Mouse (Mus musculus) left cerebral cortex, postnatal 14 days (tissue): ENCODE measurements around the gene Vtn. TPM values are rescaled to one million over a fixed set of nuclear protein-coding genes. Genes with fewer than 3 reads are reported as not detected.
A peak's percentile ranks its signal among the peaks of the same experiment; 100 is the strongest.
"Not testable (repeated sequence)": the region's sequence is repeated elsewhere in the genome, so short reads cannot be mapped to it uniquely, and the experiment has no call there.

Experiments
- DNase-seq, 2 experiments: peaks; one replicate each; pipeline ENCODE4 v3.0.0; 2021 to 2022; ENCODE audit warnings: low spot score in 2 of 2, mixed read lengths in 1 of 2
- intact Hi-C: fragments of 180-260 bp; cut with DNase I; formaldehyde crosslinking; loops from one replicate; pipeline ENCODE4 v1.15.1; 2025
- total RNA-seq, 2 experiments: library from RNA; stranded (reverse); gene quantifications; 2 replicates each; pipeline ENCODE4 v1.2.3; 2021

The Vtn gene
- total RNA-seq, 2 experiments from 2014 or later: 90.5 to 105 TPM

DNA sequence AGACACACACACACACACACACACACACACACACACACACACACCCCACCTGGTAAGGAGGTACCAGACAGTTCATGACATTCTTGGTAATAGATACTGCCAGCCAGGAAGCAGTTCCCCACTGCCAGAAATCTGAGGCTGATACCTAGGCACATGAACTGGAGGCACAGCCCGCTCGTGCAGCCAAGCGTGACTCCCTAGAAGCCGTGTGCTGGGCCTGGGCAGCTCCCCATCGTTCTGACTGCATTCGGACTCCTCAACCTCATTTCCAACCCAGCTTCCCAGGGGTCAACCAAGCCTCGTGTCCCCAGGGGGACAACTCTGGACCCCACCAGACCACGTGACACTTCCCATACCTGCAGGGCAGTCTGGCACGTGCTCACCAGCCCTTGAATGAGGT lies 29.8 kb downstream of the Vtn start:
- intact Hi-C loops: no loop called here
- DNase-seq: no peak

DNA sequence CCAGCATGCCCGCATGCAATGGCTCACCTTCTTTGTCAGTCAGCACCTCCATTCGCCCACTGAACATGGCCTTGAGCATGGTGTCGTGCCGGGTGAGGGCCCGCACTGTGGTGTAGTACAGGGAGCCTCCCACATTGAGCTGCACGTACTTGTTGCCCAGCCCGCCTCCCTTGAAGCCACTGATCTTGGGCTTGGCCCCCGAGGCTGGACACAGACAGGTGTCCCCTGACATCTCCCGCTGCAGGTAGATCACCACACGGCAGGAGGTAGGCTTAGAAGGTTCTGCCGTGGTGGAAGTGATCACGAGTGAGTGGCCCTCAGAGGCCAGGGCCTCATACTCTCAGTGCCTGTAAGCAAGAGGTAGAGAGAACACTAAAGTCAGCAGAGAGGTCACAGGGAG lies 31.1 kb downstream of the Vtn start:
- intact Hi-C loops: no loop called here
- no peak for DNase-seq

DNA sequence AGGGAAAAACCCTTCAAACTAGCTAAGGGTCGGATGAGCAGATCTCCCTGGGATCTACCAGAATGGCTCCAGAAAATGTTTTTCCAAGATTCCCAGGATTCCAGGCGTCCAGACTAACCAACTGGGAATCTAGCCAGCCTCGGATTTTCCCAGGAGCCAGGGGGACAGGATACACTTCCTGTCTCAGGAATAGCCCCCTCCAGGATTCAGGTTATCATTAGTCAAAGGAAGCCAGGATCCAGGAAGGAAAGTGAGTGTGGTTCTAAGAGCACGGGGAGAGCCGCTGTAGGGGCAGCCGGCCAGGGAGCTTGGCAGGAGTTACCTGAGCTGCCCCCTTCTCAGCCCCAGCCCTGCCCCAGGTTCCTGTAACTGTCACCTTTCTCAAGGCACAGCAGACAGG lies 32.2 kb downstream of the Vtn start:
- intact Hi-C loops: no loop called here
- no peak for DNase-seq

DNA sequence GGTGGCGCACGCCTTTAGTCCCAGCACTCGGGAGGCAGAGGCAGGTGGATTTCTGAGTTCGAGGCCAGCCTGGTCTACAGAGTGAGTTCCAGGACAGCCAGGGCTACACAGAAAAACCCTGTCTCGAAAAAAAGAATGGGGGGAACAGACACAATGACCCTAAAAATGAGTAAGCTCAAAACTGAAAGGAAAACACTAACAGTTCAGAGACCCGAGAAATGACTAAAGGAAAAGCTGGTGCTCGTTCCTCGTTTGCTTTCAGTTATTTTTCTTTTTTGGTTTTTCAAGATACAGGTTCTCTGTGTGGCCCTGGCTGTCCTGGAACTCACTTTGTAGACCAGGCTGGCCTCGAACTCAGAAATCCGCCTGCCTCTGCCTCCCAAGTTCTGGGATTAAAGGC lies 32.6 kb downstream of the Vtn start:
- intact Hi-C loops: not testable (repeated sequence)

DNA sequence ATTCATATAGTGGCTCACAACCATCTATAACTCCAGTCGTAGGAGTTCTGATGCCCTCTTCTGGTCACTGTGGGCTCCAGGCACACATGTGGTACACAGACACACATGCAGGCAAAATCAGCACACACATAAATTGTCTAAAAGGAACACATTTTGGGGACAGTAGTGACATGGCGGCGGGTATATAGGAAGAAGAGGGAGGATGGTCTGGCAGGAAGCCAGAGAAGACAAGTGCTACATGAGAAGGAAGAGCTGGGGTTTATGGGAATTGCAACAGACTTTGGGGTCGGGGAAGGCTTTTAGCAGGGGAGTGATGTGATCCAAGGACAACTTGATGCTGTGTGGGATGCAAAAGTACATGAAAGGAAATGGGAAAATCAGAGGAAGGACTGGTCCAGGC lies 35.6 kb downstream of the Vtn start:
- DNase-seq: no peak
- intact Hi-C loops: no loop called here

More for the DNA sequence above, 32.6 kb downstream of the Vtn start:
- not testable (repeated sequence) for DNase-seq

DNA sequence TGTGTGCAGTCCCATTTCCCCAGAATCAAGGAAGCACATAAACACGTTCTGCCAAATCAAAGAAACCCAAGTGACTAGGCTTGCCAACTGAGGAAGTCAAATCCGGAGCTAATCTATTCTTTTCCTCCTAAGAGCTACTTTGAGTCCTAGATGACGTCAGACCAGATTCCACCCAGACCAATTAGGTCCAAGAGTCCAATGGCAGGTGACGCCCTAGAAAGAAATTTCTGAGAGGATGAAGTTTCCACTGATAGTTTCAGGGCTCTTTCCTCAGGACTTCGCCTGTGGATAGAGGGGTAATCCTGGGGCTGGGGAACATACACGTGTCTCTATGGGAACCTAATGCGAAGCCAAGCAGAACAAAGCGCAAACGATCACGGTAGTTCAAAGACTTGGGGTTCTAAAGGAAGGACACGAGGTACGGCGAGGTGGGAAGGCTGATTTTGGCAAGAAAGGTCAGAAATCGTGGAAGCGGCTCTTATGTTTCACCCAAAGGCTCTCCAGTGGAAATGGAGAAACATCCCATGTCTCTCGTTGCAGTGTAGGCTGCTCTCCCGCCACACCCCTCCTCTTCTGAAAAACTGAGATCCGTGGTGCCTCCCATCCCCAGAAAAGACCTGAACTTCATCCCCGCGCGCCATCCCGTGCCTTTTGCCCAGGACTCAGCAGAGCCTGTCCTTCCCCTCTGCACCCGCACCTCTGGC lies 36.6 kb downstream of the Vtn start:
- intact Hi-C loops: no loop called here
- DNase-seq: peak in 1 of 2 experiments; percentile 51

DNA sequence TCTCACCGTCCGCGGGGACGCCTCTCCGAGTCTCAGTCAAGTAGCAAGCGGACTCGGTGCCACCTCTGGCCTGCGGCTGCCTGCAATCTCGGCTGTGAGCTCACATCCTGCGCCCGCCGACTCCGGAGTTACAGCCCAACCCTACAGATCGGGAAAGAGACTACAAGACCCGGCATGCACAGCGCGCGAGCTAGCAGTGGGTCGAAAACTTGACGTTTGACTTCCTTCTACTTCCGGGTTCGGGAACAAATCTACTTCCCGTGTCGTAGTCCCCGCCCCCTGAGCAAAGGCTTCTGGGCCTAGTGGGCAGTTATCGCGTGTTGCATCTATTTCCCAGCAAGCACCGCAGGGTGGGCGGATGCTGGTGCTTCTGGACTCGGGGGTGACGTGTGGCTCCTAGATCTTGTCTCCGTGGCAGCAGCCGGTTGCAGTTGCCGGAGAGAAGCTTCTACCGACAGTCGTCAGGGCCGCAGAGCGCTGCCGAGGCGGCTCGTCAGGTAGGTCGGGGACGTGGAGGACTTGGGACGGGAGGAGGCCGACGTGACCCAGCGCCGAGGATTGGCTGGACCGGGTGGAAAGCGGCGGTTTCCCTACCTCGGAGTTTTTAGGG lies 37.3 kb downstream of the Vtn start, which contains the start of the genes Tnfaip1 and Ift20:
Gene Tnfaip1, minus strand, starts transcription at position 253 of the 610 bp plus-strand sequence.
Gene Ift20, plus strand, starts transcription at position 282 of the 610 bp plus-strand sequence.
- intact Hi-C loops: no loop called here

DNA sequence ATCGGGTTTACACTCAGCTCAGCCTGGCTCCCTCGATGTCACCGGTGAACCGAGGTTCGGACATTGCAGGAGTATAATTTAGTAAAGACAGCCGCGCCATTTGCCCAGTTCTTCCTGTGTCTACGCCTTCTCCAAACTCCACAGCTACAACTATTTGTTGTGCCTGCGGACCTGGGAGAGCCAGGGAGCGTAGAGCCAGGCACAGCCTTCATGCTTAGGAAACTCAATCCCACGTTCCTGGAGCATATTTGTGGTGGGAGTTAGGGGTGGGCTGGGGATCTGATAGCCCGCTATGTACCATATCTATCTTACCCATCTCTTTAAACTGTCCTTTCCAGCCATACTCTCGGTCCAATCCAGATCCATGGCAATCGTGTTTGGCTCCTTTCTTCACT lies 37.8 kb downstream of the Vtn start:
- no peak for DNase-seq
- intact Hi-C loops: no loop called here

More for the DNA sequence above, 37.3 kb downstream of the Vtn start, which contains the start of the genes Tnfaip1 and Ift20:
- DNase-seq: peak; percentile 98 to 99

DNA sequence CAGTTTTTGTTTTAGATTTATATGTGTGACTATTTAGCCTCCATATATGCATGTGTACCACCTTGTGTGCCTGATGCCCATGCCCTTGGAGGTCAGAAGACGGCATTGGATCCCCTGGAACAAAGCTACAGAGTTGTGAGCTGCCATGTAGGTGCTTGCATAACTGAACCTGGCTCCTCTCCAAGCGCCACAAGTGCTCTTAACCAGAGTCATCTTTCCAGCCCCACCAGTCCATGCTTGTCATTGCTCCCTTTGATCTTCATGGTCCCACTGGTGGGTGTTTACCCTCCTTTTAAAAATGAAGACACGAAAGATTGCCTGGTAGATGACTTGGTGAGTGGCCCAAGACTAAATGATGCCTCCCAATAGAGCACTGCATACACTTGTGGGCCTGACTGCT lies 41.5 kb downstream of the Vtn start:
- intact Hi-C loops: no loop called here

DNA sequence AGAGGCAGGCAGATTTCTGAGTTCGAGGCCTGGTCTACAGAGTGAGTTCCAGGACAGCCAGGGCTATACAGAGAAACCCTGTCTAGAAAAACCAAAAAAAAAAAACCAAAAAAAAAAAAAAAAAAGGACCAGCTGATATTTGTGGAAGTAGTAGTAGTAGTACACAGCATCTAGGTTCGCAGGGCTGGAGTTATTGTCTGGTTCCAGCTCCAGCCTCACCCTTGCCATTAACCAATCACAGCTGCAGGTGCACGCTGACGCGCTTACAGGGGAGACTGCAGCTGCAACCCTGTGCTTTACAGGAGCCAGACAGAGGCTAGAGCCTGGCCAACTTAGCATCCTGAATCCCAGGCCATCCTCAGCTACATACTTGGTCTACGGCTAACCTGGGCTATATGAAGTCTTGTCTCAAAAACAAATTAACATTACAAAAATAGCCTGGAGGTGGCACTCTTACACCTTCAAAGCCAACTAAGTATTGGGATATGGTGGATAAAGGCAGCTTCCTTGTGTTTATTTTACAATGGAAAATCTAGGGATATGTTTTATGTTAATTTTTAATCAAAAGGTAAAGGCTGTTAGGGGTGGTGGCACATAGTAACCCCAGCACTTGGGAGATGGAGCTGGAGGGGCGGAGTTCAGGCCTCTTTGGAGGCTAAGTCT lies 45.7 kb downstream of the Vtn start:
- DNase-seq: no peak
- intact Hi-C loops: no loop called here

More for the DNA sequence above, 41.5 kb downstream of the Vtn start:
- no peak for DNase-seq

DNA sequence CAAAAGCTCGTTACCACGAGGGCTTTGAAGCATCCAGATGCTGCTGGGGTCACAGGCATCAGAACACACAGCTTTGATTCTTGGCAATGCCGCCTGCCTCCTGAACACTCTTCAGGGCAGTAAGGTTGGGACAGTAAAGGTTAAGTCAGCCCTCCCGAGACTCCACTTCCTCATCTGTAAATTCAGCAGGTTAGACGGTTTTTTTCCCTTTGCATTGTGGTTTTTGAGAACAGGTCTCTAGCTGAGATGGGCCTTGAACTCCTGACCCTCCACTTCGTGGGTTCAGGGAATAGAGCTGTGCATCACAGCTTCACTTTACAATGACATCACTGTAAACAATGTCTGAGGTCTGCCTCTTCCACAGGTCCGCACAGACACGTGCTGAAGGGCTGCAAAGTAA lies 46.3 kb downstream of the Vtn start:
- DNase-seq: no peak
- intact Hi-C loops: no loop called here

DNA sequence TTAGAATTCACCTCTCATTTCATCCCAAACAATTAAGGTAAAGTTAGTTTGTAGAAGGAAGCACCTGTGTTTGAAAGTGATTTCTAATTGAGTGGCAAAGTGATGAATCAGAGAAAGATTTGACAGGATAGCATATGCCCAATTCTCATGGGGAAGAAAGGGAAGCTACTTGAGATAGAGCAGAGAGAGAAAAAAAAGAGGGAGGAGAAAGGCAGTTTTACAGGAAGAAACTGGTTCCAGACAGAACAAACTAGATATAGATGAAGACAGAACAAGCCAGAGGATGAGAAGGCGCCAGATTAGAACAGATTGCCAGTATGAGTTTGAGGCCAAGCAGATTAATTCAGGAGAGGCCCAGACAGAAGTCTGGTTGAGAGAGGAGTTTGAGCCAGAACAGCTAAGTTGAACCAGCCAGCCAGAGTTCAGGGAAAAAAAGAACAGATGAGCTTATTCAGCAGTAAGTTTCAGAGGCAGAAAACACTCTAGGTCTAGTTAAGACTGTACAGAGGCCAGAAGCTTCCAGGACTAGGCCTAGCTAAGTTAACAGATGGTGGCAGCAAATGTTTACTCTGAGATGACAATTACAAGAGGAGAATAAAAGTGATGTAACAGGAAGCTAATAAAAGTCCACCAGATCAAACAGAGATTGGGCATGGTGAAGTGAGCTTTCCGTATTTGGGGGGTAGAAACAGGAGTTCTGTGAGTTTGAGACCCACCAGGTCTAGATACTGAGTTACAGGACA lies 49.0 kb downstream of the Vtn start:
- no peak for DNase-seq
- intact Hi-C loops: no loop called here

DNA sequence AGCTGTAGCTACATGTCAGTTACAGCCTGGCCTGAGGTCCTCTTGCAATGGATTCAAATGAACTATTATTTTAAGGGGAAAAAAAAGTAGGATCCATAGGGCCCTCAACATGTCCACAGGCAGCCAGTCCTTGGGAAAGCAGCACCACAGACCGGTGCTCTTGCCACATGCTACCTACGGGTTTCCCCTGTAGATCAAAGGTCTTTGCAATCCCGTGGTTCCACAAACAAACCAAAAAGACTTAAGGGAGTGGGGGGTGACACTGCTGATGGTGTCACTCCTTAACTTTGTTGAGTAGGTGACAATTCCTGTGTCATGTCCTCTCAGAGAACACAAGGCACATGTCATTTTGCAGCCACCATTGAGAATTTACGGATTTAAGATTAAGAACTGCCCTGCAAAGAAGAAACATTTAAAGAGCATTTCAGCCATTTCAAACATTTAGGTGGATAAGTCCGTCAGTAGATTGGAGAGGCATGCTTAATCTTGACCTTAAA lies 50.6 kb downstream of the Vtn start:
- DNase-seq: no peak
- intact Hi-C loops: no loop called here

DNA sequence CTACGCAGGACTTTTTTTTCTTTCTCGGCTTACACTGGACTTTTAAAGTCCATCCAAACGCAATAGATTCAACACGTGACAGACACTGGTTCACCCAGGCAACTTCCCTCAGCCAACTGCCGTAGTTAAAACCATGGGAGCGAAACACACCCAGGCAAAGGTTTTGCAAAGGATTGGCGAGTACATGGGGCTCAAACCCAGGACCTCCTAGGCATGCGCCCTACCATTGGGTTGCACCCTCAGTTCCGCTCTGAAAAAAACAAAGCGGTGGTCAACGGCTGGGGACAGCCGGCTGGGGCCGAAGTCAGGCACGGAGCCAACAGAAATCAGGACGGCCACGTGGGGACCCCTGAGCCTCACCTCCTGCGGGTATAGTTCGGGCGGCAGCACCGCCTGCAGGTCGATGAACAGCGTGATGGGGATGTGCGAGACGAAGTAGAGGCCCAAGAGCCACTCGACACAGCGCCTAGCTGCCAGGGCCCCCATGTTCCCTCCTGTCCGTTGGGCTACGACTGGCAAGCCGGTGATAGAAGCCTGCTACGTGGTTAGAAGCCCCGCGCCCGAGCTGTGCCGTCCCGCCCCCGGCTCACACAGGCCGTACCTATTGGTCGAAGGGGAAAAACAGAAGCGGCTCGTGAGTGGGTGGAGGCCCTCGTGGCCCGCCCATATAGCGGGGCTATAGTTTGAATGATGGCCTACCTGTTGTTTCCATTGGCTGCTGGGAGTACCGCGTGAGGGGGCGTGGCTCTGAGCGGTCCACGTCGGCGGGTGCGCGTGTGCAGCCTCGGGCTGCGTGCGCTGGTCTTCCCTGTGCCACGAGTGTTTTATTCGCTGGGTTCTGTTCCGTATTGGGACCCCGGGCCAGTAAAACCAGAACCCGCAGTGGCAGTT lies 51.5 kb downstream of the Vtn start, which contains the start of gene Tmem97:
Gene Tmem97, minus strand, starts transcription at position 610 of the 891 bp plus-strand sequence.
- DNase-seq: peak; percentile 97 to 99
- intact Hi-C loops: no loop called here

DNA sequence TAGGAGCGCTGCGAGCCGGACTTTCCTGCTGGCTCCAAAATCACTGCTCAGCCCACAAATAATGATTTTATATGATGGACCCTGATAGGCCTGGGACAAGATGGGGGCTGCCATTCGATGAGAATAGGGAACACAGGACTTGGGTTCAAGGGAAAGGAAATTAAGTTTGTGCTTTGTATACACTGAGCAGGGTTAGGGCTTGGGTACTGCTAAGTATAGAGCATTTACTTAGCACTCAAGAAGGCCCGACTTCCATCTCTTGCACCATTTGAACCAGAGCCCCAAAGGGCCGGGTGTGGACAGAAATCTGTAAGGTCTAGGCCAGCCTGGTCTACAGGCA lies 52.1 kb downstream of the Vtn start:
- no peak for DNase-seq
- intact Hi-C loops: no loop called here
